Mouse (Mus musculus): ENCODE results near the gene Hmg20a. TPM values are rescaled to one million over a fixed set of nuclear protein-coding genes. Genes with fewer than 3 reads are reported as not detected.

The Hmg20a gene
- total and polyA plus RNA-seq, 3 experiments: 10.9 to 58.2 (median 30.8) TPM

GRCm38 (mm10) chr9:56396306-56396705 lies 22.1 kb upstream of the Hmg20a start:
- ATAC-seq (ENCODE audit: extremely low read depth, insufficient number of reproducible peaks, low FRiP score, poor library complexity, severe bottlenecking) (no peak), DNase-seq (ENCODE audit: low spot score) (no peak)
- TF ChIP-seq TAL1 (conservative IDR thresholded peaks at IDR 0.05; ENCODE audit: low read depth, low read length): no peak
- TF ChIP-seq CTCF (IDR thresholded peaks at IDR 0.05; ENCODE audit: low read depth, low read length): no peak
- TF ChIP-seq POLR2AphosphoS5 (IDR thresholded peaks at IDR 0.05; ENCODE audit: insufficient replicate concordance, low read depth, low read length): no peak
- no peak for TF ChIP-seq GATA1 (IDR thresholded peaks at IDR 0.05; ENCODE audit: borderline replicate concordance, low read length)
- TF ChIP-seq GATA2 (IDR thresholded peaks at IDR 0.05; ENCODE audit: borderline replicate concordance, low read depth, low read length): no peak
- H3K4me1 ChIP-seq (ENCODE audit: insufficient read depth, low read depth, low read length): peaks cover 19% of the 10 kb centered on the region
- H3K4me3 ChIP-seq (ENCODE audit: low read depth, low read length): no peak overlapping the region
- no peaks in the 10 kb centered on the region for H3K9me3 ChIP-seq (replicated peaks)
- no peaks in the 10 kb centered on the region for H3K27me3 ChIP-seq (ENCODE audit: insufficient read depth, low read length)
- peaks cover 8% of the 10 kb centered on the region for H3K36me3 ChIP-seq (replicated peaks)

GRCm38 (mm10) chr9:56404619-56405018 lies 13.8 kb upstream of the Hmg20a start:
- Histone ChIP-seq H3K4me1 (ENCODE audit: insufficient read depth, low read depth, low read length) (peaks cover 18% of the 10 kb centered on the region), H3K9me3 (replicated peaks) (no peaks in the 10 kb centered on the region), H3K27me3 (ENCODE audit: insufficient read depth, low read length) (no peaks in the 10 kb centered on the region), H3K4me3 (ENCODE audit: low read depth, low read length) (no peak overlapping the region), H3K36me3 (replicated peaks) (peaks cover 14% of the 10 kb centered on the region)
- ATAC-seq (ENCODE audit: extremely low read depth, insufficient number of reproducible peaks, low FRiP score, poor library complexity, severe bottlenecking) (no peak), DNase-seq (ENCODE audit: low spot score) (no peak)
- TF ChIP-seq GATA1 (IDR thresholded peaks at IDR 0.05; ENCODE audit: borderline replicate concordance, low read length): no peak
- no peak for TF ChIP-seq POLR2AphosphoS5 (IDR thresholded peaks at IDR 0.05; ENCODE audit: insufficient replicate concordance, low read depth, low read length)
- no peak for TF ChIP-seq GATA2 (IDR thresholded peaks at IDR 0.05; ENCODE audit: borderline replicate concordance, low read depth, low read length)
- TF ChIP-seq CTCF (IDR thresholded peaks at IDR 0.05; ENCODE audit: low read depth, low read length): no peak
- TF ChIP-seq TAL1 (conservative IDR thresholded peaks at IDR 0.05; ENCODE audit: low read depth, low read length): no peak

- DNase-seq (ENCODE audit: low spot score) (no peak), ATAC-seq (ENCODE audit: extremely low read depth, insufficient number of reproducible peaks, low FRiP score, poor library complexity, severe bottlenecking) (no peak)
- H3K9me3 ChIP-seq (replicated peaks): no peaks in the 10 kb centered on the region
These were observed 8.5 kb upstream of the Hmg20a start for GRCm38 (mm10) chr9:56409928-56410327.

GRCm38 (mm10) chr9:56412716-56413115 lies 5.7 kb upstream of the Hmg20a start:
- no peak for TF ChIP-seq GATA2 (IDR thresholded peaks at IDR 0.05; ENCODE audit: borderline replicate concordance, low read depth, low read length)
- TF ChIP-seq POLR2AphosphoS5 (IDR thresholded peaks at IDR 0.05; ENCODE audit: insufficient replicate concordance, low read depth, low read length): no peak
- no peak for TF ChIP-seq GATA1 (IDR thresholded peaks at IDR 0.05; ENCODE audit: borderline replicate concordance, low read length)
- TF ChIP-seq TAL1 (conservative IDR thresholded peaks at IDR 0.05; ENCODE audit: low read depth, low read length): no peak
- TF ChIP-seq CTCF (IDR thresholded peaks at IDR 0.05; ENCODE audit: low read depth, low read length): no peak
- H3K36me3 ChIP-seq (replicated peaks): peaks cover 5% of the 10 kb centered on the region
- DNase-seq (ENCODE audit: low spot score): no peak
- H3K9me3 ChIP-seq (replicated peaks): no peaks in the 10 kb centered on the region
- no peak overlapping the region for H3K4me3 ChIP-seq (ENCODE audit: low read depth, low read length)
- peaks cover 16% of the 10 kb centered on the region for H3K4me1 ChIP-seq (ENCODE audit: insufficient read depth, low read depth, low read length)
- ATAC-seq (ENCODE audit: extremely low read depth, insufficient number of reproducible peaks, low FRiP score, poor library complexity, severe bottlenecking): no peak
- H3K27me3 ChIP-seq (ENCODE audit: insufficient read depth, low read length): no peaks in the 10 kb centered on the region

More at GRCm38 (mm10) chr9:56409928-56410327, 8.5 kb upstream of the Hmg20a start:
- H3K4me3 ChIP-seq (ENCODE audit: low read depth, low read length): no peak overlapping the region
- peaks cover 13% of the 10 kb centered on the region for H3K4me1 ChIP-seq (ENCODE audit: insufficient read depth, low read depth, low read length)
- TF ChIP-seq TAL1 (conservative IDR thresholded peaks at IDR 0.05; ENCODE audit: low read depth, low read length) (no peak), CTCF (IDR thresholded peaks at IDR 0.05; ENCODE audit: low read depth, low read length) (no peak), POLR2AphosphoS5 (IDR thresholded peaks at IDR 0.05; ENCODE audit: insufficient replicate concordance, low read depth, low read length) (no peak), GATA1 (IDR thresholded peaks at IDR 0.05; ENCODE audit: borderline replicate concordance, low read length) (no peak)
- no peaks in the 10 kb centered on the region for H3K27me3 ChIP-seq (ENCODE audit: insufficient read depth, low read length)
- peaks cover 5% of the 10 kb centered on the region for H3K36me3 ChIP-seq (replicated peaks)

GRCm38 (mm10) chr9:56414322-56414721 lies 4.1 kb upstream of the Hmg20a start:
- no peaks in the 10 kb centered on the region for H3K9me3 ChIP-seq (replicated peaks)
- H3K4me1 ChIP-seq (ENCODE audit: insufficient read depth, low read depth, low read length): peaks cover 17% of the 10 kb centered on the region
- no peak overlapping the region for H3K4me3 ChIP-seq (ENCODE audit: low read depth, low read length)
- peaks cover 2% of the 10 kb centered on the region for H3K36me3 ChIP-seq (replicated peaks)
- TF ChIP-seq GATA2 (IDR thresholded peaks at IDR 0.05; ENCODE audit: borderline replicate concordance, low read depth, low read length) (no peak), GATA1 (IDR thresholded peaks at IDR 0.05; ENCODE audit: borderline replicate concordance, low read length) (no peak), POLR2AphosphoS5 (IDR thresholded peaks at IDR 0.05; ENCODE audit: insufficient replicate concordance, low read depth, low read length) (no peak), CTCF (IDR thresholded peaks at IDR 0.05; ENCODE audit: low read depth, low read length) (no peak), TAL1 (conservative IDR thresholded peaks at IDR 0.05; ENCODE audit: low read depth, low read length) (no peak)
- no peaks in the 10 kb centered on the region for H3K27me3 ChIP-seq (ENCODE audit: insufficient read depth, low read length)
- DNase-seq (ENCODE audit: low spot score) (no peak), ATAC-seq (ENCODE audit: extremely low read depth, insufficient number of reproducible peaks, low FRiP score, poor library complexity, severe bottlenecking) (no peak)

GRCm38 (mm10) chr9:56415393-56415792 lies 3.0 kb upstream of the Hmg20a start:
- ATAC-seq (ENCODE audit: extremely low read depth, insufficient number of reproducible peaks, low FRiP score, poor library complexity, severe bottlenecking) (no peak), DNase-seq (ENCODE audit: low spot score) (no peak)
- peaks cover 24% of the 10 kb centered on the region for H3K4me1 ChIP-seq (ENCODE audit: insufficient read depth, low read depth, low read length)
- no peak for TF ChIP-seq POLR2AphosphoS5 (IDR thresholded peaks at IDR 0.05; ENCODE audit: insufficient replicate concordance, low read depth, low read length)
- no peaks in the 10 kb centered on the region for H3K36me3 ChIP-seq (replicated peaks)
- no peak overlapping the region for H3K4me3 ChIP-seq (ENCODE audit: low read depth, low read length)
- no peaks in the 10 kb centered on the region for H3K9me3 ChIP-seq (replicated peaks)
- H3K27me3 ChIP-seq (ENCODE audit: insufficient read depth, low read length): no peaks in the 10 kb centered on the region
